Mouse (Mus musculus): ENCODE data around the gene Hbq1b. TPM values are rescaled to one million over a fixed set of nuclear protein-coding genes. Genes with fewer than 3 reads are reported as not detected.

Hbq1b gene
- polyA plus RNA-seq, 1 experiment: 1.8 TPM

DNA sequence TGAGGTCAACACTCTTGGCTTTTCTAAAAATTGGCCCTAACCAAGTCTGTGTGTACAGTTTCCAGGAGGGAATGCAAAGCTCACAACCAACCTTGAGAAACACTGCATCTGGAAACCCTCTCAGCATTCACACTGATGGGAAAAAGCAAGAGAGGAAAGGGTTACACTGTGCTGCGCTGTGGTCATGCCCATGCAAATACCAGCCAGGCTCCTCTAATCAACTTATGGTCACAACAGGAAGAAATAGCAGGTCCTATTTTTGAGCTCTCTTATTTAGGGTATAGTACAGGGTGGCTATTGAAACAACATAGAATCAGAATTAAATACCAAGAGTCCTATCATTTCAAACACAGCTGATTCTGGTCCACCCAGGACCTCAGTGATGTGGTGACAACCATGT, 42.1 kb upstream of the Hbq1b start:
- TF ChIP-seq POLR2A (IDR thresholded peaks at IDR 0.05; ENCODE audit: borderline replicate concordance, insufficient read depth, low read length) (no peak), CTCF (IDR thresholded peaks at IDR 0.05; ENCODE audit: borderline replicate concordance, insufficient read depth, low read depth, low read length) (no peak)
- H3K4me3 ChIP-seq (replicated peaks; ENCODE audit: insufficient read depth, low read depth, low read length): no peak overlapping the region
- 79% methylated on average over 1 of the region's 1 CpGs for WGBS
- H3K27ac ChIP-seq (ENCODE audit: insufficient read depth, low read length): no peak overlapping the region
- DNase-seq: no peak
- no peaks in the 10 kb centered on the region for H3K4me1 ChIP-seq (ENCODE audit: control insufficient read depth, insufficient read depth, low read length)
- no peaks in the 10 kb centered on the region for H3K27me3 ChIP-seq (ENCODE audit: control insufficient read depth, insufficient read depth, low read length)

DNA sequence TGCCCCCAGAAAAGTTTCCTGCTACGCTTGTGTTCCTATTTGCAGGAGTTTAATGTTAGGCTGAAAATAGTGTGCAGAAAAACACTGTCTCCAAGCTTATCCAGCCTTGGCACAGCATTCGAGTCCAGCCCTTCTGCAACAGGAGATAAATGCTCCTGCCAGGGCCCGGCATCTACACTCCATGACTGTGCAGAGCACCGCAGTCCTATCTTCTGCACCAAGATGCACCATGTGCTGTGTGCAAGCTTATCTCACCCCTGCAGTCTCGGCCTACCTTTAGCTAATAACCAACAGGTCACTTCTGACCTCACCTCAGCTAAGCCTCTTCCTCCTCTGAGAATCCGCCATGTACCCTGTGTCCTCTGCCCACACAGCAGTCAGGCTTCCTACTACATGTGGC, 41.2 kb upstream of the Hbq1b start:
- no peak for TF ChIP-seq POLR2A (IDR thresholded peaks at IDR 0.05; ENCODE audit: borderline replicate concordance, insufficient read depth, low read length)
- no peak for TF ChIP-seq CTCF (IDR thresholded peaks at IDR 0.05; ENCODE audit: borderline replicate concordance, insufficient read depth, low read depth, low read length)
- H3K27me3 ChIP-seq (ENCODE audit: control insufficient read depth, insufficient read depth, low read length): no peaks in the 10 kb centered on the region
- no peak overlapping the region for H3K4me3 ChIP-seq (replicated peaks; ENCODE audit: insufficient read depth, low read depth, low read length)
- no peaks in the 10 kb centered on the region for H3K4me1 ChIP-seq (ENCODE audit: control insufficient read depth, insufficient read depth, low read length)
- no peak for DNase-seq
- WGBS: 94% methylated on average over 6 of the region's 6 CpGs
- H3K27ac ChIP-seq (ENCODE audit: insufficient read depth, low read length): no peak overlapping the region

DNA sequence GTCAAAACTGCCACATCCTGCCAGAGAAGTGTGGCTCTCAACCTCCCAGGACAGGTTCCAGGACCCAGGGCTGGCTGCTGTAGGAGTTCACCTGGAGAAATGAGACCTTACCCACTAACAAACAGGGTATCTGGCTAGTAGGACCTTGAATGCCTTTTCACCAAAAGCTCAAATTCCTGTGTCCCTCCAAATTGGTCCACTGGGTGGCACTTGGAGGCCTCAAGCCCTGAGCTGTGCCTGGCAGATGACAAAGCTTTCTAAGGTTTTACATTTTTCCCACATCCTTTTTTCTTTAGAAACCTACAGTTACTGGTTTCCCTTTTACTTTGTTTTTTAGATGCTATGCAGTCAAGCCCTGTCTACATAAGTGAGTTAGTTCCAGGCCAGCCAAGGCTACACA, 39.7 kb upstream of the Hbq1b start:
- DNase-seq: no peak
- TF ChIP-seq POLR2A (IDR thresholded peaks at IDR 0.05; ENCODE audit: borderline replicate concordance, insufficient read depth, low read length): no peak
- 0 out of 2 replicates have a peak, but pooled peaks have one; percentile 14 for TF ChIP-seq CTCF (IDR thresholded peaks at IDR 0.05; ENCODE audit: borderline replicate concordance, insufficient read depth, low read depth, low read length)
- Histone ChIP-seq H3K27me3 (ENCODE audit: control insufficient read depth, insufficient read depth, low read length) (no peaks in the 10 kb centered on the region), H3K4me3 (replicated peaks; ENCODE audit: insufficient read depth, low read depth, low read length) (no peak overlapping the region), H3K4me1 (ENCODE audit: control insufficient read depth, insufficient read depth, low read length) (no peaks in the 10 kb centered on the region), H3K27ac (ENCODE audit: insufficient read depth, low read length) (no peak overlapping the region)

GRCm38 (mm10) chr11:32248350-32248749, 38.4 kb upstream of the Hbq1b start:
- no peaks in the 10 kb centered on the region for H3K27me3 ChIP-seq (ENCODE audit: control insufficient read depth, insufficient read depth, low read length)
- no peak overlapping the region for H3K27ac ChIP-seq (ENCODE audit: insufficient read depth, low read length)
- TF ChIP-seq CTCF (IDR thresholded peaks at IDR 0.05; ENCODE audit: borderline replicate concordance, insufficient read depth, low read depth, low read length) (no peak), POLR2A (IDR thresholded peaks at IDR 0.05; ENCODE audit: borderline replicate concordance, insufficient read depth, low read length) (no peak)
- H3K4me3 ChIP-seq (replicated peaks; ENCODE audit: insufficient read depth, low read depth, low read length): no peak overlapping the region
- H3K4me1 ChIP-seq (ENCODE audit: control insufficient read depth, insufficient read depth, low read length): no peaks in the 10 kb centered on the region
- 63% methylated on average over 3 of the region's 3 CpGs for WGBS
- DNase-seq: no peak

DNA sequence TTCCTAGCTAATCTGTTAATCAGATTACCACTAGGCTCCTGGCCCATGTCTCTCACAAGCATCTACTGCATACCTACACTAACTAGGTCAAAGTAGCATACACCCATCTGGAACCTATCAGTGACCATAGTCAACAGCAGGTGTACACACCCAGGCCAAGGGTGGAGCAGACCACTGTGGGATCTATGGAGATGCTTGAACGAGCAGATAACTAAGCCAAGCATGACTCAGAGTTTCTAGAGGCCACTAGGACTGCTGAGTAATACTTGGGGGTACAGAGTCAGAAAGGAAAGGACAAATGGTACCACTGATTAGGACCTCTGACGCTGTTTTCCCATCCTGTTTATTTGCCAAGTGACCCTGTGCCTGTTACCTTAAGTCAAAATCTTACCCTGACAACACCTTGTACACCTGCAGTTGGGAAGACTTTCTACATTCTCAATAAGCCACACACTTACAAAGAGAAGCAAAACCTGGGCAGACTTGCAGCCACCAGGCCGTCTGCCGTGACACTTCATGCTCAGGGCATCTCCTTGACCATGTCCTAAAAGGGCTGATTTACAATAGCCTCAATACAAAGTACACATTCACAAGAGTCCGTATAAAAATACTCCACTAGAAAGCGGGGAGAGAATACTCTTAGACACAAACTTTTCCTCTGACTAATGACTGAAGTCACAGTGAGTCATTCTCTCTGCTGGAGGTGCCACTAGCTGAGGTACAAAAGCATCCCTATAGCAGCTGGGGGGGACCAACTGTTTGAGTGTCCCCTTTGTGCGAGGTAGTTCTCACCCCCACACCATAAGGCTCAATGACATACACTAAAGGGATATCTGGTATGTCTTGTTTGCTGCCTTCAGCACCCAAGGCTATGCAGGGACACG, 35.6 kb upstream of the Hbq1b start:
- TF ChIP-seq POLR2A (IDR thresholded peaks at IDR 0.05; ENCODE audit: borderline replicate concordance, insufficient read depth, low read length): no peak
- no peak for TF ChIP-seq CTCF (IDR thresholded peaks at IDR 0.05; ENCODE audit: borderline replicate concordance, insufficient read depth, low read depth, low read length)
- H3K27me3 ChIP-seq (ENCODE audit: control insufficient read depth, insufficient read depth, low read length): no peaks in the 10 kb centered on the region
- H3K27ac ChIP-seq (ENCODE audit: insufficient read depth, low read length): no peak overlapping the region
- no peak for DNase-seq
- WGBS: 91% methylated on average over 8 of the region's 8 CpGs
- no peak overlapping the region for H3K4me3 ChIP-seq (replicated peaks; ENCODE audit: insufficient read depth, low read depth, low read length)
- H3K4me1 ChIP-seq (ENCODE audit: control insufficient read depth, insufficient read depth, low read length): no peaks in the 10 kb centered on the region

- no peaks in the 10 kb centered on the region for H3K4me1 ChIP-seq (ENCODE audit: control insufficient read depth, insufficient read depth, low read length)
- no peaks in the 10 kb centered on the region for H3K27me3 ChIP-seq (ENCODE audit: control insufficient read depth, insufficient read depth, low read length)
- no peak overlapping the region for H3K4me3 ChIP-seq (replicated peaks; ENCODE audit: insufficient read depth, low read depth, low read length)
- DNase-seq: peak in 1 of 2 experiments; percentile 49
- TF ChIP-seq POLR2A (IDR thresholded peaks at IDR 0.05; ENCODE audit: borderline replicate concordance, insufficient read depth, low read length) (no peak), CTCF (IDR thresholded peaks at IDR 0.05; ENCODE audit: borderline replicate concordance, insufficient read depth, low read depth, low read length) (no peak)
- WGBS: 37% methylated on average over 1 of the region's 1 CpGs
- no peak overlapping the region for H3K27ac ChIP-seq (ENCODE audit: insufficient read depth, low read length)
These were observed 33.6 kb upstream of the Hbq1b start for GRCm38 (mm10) chr11:32253121-32253520.

GRCm38 (mm10) chr11:32256146-32256545, 30.6 kb upstream of the Hbq1b start:
- Histone ChIP-seq H3K4me1 (ENCODE audit: control insufficient read depth, insufficient read depth, low read length) (no peaks in the 10 kb centered on the region), H3K4me3 (replicated peaks; ENCODE audit: insufficient read depth, low read depth, low read length) (no peak overlapping the region), H3K27me3 (ENCODE audit: control insufficient read depth, insufficient read depth, low read length) (no peaks in the 10 kb centered on the region), H3K27ac (ENCODE audit: insufficient read depth, low read length) (no peak overlapping the region)
- no peak for DNase-seq
- TF ChIP-seq POLR2A (IDR thresholded peaks at IDR 0.05; ENCODE audit: borderline replicate concordance, insufficient read depth, low read length) (no peak), CTCF (IDR thresholded peaks at IDR 0.05; ENCODE audit: borderline replicate concordance, insufficient read depth, low read depth, low read length) (no peak)
- WGBS: 100% methylated on average over 1 of the region's 1 CpGs

DNA sequence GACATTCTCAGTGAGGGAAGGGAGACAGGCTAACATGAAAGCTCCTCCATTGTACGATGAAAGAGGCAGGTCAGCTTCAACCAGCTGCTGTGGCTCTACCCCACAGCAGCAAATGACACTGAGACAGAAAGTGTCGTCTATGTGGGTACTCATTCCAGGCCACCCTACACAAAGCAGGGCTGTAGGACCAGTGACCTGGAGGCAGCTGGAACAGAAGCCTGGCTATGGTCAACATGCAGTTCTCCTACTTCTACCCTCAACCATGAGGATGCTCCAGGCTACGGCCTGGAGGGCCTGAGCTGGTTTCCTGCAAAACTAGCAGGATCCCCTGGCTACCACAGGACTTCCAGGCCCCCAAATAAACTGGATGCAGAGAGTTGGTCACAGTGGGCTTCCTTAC, 30.2 kb upstream of the Hbq1b start:
- Histone ChIP-seq H3K4me1 (ENCODE audit: control insufficient read depth, insufficient read depth, low read length) (no peaks in the 10 kb centered on the region), H3K27ac (ENCODE audit: insufficient read depth, low read length) (no peak overlapping the region), H3K27me3 (ENCODE audit: control insufficient read depth, insufficient read depth, low read length) (no peaks in the 10 kb centered on the region), H3K4me3 (replicated peaks; ENCODE audit: insufficient read depth, low read depth, low read length) (no peak overlapping the region)
- TF ChIP-seq CTCF (IDR thresholded peaks at IDR 0.05; ENCODE audit: borderline replicate concordance, insufficient read depth, low read depth, low read length) (no peak), POLR2A (IDR thresholded peaks at IDR 0.05; ENCODE audit: borderline replicate concordance, insufficient read depth, low read length) (no peak)
- DNase-seq: no peak
- 90% methylated on average over 3 of the region's 3 CpGs for WGBS

Measured in cerebellum, adult 2 months (tissue).